Mouse (Mus musculus) liver, adult 2 months (tissue): ENCODE data around the gene Txnrd2.

ENCODE experiments used
- CTCF ChIP-seq: fragments of 200-500 bp; IDR thresholded peaks from 2 replicates; pipeline ENCODE4 v1.5.1; 2011; ENCODE audit warnings: low read depth, low read length, control low read depth
- POLR2A ChIP-seq: fragments of 200-500 bp; IDR thresholded peaks from 2 replicates; pipeline ENCODE4 v1.6.1; 2011; ENCODE audit warnings: low read length, control low read depth; ENCODE audit not compliant: insufficient read depth; ENCODE audit errors: extremely low read depth

DNA sequence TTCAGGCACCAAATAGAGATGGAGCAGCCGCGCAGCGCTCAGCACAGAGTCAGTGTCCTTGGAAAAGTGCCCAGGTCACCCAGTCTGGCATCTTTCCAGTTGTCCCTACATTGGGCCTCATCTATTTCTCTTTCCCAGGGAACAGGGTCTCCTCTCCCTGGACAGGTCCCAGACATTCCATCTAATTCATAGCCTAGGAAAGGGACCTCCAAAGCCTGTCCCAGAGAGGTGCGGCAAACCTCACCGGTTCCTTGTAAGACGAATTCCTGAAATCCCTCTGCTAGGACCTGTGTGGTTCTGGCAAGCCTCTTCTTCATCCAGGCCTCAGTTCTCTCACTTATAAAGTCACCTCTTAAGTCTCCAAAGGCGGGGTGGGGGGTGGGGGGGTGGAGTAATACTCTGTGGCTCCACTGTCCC lies 30.6 kb upstream of the Txnrd2 start:
- no peak for TF ChIP-seq CTCF
- no peak for TF ChIP-seq POLR2A
